Mouse (Mus musculus) cerebellum, adult 2 months (tissue): ENCODE measurements around the gene Mdfi.

Experiments
- CTCF ChIP-seq: fragments of 200-500 bp; IDR thresholded peaks from 2 replicates; pipeline ENCODE4 v1.5.1; 2011; ENCODE audit warnings: low read depth, mild to moderate bottlenecking, control low read depth, low read length, moderate library complexity, borderline replicate concordance; ENCODE audit not compliant: insufficient read depth
- POLR2A ChIP-seq: fragments of 200-500 bp; IDR thresholded peaks from 2 replicates; pipeline ENCODE4 v1.6.1; 2011; ENCODE audit warnings: low read length, control low read depth, borderline replicate concordance; ENCODE audit not compliant: insufficient read depth

DNA sequence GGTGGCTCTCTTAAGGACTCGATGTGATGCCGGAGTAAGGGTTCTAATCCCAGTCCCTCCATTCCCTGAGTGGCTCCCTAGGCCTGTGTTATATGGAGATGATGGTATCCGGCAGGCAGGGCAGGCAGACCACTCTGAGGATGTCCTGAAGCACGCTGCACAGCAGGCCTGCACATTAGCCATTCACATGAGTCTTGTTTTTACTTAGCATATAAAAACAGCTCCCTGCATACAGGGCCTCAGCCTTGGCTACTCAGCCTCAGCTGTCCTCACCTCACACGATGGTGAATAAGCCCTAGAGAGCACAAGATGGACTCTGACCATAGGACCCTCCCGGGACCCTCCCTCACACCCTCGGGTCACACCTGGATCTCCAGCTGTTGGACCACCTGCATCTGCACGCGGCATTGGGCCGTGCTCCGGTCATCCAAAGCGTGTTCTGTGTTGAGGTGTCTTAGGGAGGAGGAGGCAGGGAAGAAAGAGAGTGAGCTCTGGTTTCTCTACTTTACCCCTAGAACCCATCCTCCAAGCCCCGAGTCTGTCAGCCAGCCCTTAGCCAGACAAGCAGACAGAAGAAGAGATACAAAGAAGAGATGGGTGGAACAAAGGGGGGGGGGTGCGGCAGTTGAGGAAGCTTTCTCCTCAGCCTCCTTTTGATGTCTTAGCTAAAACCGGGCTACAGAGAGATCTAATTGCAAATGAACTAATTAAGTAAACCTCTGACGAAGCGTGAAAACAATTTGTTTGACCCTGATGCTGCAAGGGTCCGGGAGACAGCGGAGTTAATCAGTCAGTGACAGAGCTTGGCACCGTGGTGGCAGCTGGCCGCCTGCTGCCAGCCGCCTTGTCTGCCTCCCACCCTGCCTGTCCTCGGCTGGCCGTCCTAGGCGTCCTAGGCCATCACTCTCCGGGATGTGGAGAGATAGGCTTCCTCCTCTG lies 42.6 kb upstream of the Mdfi start:
- no peak for TF ChIP-seq CTCF
- TF ChIP-seq POLR2A, result no peak
